Mouse (Mus musculus) testis, postnatal 10 days (tissue): ENCODE data around the gene Nfu1.
"Not testable (repeated sequence)": the region's sequence is repeated elsewhere in the genome, so short reads cannot be mapped to it uniquely, and the experiment has no call there.

Experiments
- DNase-seq: peaks from one replicate; pipeline ENCODE4 v3.0.0; 2021; ENCODE audit warnings: low spot score

Gene Nfu1

GRCm38 (mm10) chr6:87026980-87027379 lies 17.9 kb downstream of the Nfu1 start:
- DNase-seq, result no peak

- no peak for DNase-seq
Measured at GRCm38 (mm10) chr6:87028881-87029280, 19.8 kb downstream of the Nfu1 start.

GRCm38 (mm10) chr6:87031310-87031709 lies 22.3 kb downstream of the Nfu1 start:
- DNase-seq, result not testable (repeated sequence)

DNA sequence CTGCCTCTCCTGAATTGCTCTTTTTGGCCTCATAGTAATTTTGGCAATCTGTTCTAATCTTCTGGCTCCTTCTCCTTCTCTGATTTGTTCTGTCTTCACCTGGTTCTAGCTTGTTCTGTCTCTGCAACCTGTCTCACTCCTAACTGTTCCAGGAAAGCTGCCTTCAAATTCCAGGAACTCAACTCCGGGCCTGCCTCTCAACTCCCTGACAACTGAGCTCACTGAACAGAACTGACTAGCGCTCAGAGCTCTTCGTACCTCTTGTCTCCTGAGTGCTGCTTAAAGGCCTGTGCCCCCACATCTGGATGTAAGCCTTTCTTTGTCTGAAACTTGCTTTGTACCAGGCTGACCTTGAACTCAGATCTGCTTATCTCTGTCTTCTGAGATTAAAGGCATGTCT lies 23.4 kb downstream of the Nfu1 start:
- no peak for DNase-seq

- DNase-seq, result no peak
Measured at GRCm38 (mm10) chr6:87034395-87034794, 25.4 kb downstream of the Nfu1 start.

GRCm38 (mm10) chr6:87037826-87038620 lies 29.0 kb downstream of the Nfu1 start:
- DNase-seq, result no peak

DNA sequence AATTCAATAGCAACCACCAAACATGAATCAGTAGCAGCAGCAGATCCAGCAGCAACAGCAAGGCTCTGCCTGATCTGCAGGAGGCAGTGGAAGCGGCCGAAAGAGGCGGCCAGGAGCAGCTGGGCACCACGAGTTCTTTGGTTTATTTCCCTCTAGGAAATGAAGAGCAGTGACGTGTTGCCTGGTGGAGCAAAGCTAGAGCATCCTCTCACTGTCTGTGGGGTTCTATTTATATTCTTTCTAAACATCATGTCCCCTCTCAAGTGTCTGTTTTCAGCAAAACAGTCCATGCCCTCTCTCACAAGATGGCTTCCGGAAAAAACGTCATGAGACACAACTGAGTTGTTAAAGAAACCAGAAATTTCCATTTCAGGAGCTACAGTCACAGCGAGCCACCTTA lies 30.1 kb downstream of the Nfu1 start:
- DNase-seq, result no peak

DNA sequence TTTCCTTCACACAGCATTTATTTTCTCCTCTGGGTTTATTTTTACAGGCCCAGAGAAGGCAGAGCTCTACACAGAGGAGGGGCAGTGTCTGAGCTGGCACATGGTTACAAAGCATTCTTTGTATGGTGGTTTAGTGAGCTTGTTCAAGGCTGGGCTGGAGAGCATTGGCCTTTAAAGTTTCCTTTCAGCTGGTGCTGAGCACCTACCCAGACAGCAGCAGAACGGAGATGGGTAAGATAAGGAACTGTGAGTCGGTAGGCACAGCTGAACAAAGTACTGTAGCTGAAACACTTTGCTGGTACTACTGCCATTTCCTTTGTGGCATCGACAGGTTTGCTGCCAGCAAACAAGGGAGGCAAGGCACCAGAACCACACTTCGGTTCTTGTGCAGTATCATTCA lies 31.9 kb downstream of the Nfu1 start:
- no peak for DNase-seq

- no peak for DNase-seq
Measured at GRCm38 (mm10) chr6:87041431-87041830, 32.4 kb downstream of the Nfu1 start.

- no peak for DNase-seq
Measured at GRCm38 (mm10) chr6:87042004-87042336, 32.9 kb downstream of the Nfu1 start.

- peak; percentile 98 for DNase-seq
Measured at GRCm38 (mm10) chr6:87042337-87043130, 33.5 kb downstream of the Nfu1 start, which contains the start of gene Gfpt1. Gfpt1 (plus strand) TSS chr6:87042846.

DNA sequence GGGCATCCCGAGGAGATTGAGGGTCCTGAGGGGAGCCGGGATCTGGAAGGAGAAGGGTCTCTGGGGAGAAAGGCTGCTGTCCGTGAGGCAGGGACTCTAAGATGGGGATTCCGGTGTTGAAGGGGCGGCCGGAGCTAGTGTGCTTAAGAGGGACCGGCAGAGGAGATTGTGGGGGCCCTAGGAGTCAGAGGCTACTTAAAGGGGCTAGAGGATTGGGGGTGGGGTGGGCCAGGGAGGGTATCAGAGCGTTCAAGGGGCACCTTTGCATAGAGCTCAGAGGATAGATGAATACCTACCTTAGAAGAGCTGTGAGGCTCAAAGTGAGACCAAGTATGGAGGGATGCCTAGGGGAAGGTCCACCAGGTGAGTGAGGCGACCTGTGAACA lies 34.1 kb downstream of the Nfu1 start:
- no peak for DNase-seq

DNA sequence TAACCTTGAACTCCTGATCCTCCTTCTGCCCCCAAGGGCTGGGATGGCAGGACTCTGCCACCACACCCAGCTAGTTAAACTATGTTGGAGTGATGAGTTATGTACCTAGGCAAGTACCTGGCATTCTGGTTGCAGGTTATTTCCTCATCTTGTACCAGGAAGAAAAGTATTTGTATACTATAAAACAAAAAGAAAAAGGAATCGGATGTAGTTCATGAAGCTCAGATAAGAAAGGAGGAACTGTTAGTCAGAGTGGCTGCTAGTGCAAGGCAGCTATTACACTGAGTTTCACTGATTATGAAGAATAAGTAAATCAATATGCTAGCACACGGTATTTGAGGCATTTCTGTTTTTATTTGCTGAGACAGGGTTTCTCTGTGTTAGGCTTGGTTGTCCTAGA lies 35.9 kb downstream of the Nfu1 start:
- no peak for DNase-seq

DNA sequence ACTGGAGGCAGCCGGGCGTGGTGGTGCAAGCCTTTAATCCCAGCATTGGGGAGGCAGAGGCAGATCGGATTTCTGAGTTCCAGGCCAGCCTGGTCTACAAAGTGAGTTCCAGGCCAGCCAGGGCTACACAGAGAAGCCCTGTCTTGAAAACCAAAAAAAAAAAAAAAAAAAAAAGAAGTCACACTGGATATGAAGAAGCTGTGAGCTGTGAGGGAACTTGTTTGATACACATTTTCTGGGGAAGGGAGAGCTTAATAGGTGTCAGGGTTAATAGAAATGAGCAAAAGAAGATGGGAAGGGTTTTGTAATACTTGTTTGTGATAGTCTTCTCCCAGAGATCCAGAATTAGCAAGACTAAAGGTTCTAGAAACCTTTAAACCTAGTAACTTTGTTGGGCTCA lies 36.5 kb downstream of the Nfu1 start:
- no peak for DNase-seq

GRCm38 (mm10) chr6:87048712-87049111 lies 39.7 kb downstream of the Nfu1 start:
- DNase-seq, result not testable (repeated sequence)

- DNase-seq, result no peak
Measured at GRCm38 (mm10) chr6:87051886-87052425, 42.9 kb downstream of the Nfu1 start.

DNA sequence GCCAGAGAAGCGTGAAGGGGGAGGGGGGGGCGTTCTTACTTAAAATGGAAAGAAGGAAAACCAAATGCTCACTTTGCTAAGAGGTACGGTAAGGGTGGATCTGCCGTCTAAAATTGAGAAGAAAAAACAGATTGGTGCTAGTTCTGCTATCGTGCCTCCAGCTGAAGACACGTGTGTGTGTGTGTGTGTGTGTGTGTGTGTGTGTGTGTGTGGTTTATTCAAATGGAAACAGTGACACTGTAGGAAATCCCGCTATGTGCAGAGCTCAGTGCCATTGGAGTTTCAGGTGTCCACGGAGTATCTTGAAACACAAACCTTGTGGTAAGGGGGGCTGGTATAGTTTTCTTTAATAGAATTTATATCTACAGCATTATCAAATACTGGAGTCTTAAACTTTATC lies 45.2 kb downstream of the Nfu1 start:
- no peak for DNase-seq

DNA sequence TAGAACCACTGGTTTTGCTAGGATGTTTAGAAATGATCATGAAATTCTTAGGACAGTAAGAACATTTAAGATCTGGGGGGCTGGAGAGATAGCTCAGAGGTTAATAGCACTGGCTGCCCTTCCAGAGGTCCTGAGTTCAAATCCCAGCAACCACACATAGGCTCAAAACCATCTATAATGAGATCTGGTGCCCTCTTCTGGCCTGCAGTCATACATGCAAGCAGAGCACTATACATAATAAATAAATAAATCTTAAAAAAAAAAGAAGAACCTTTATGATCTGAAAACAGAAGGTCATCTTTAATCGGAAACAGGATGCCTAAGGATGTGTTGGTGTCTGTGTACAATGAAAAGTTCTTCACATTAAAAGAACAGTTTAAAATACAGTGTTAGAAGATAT lies 50.7 kb downstream of the Nfu1 start:
- no peak for DNase-seq

- DNase-seq, result no peak
Measured at GRCm38 (mm10) chr6:87063586-87063985, 54.5 kb downstream of the Nfu1 start.

DNA sequence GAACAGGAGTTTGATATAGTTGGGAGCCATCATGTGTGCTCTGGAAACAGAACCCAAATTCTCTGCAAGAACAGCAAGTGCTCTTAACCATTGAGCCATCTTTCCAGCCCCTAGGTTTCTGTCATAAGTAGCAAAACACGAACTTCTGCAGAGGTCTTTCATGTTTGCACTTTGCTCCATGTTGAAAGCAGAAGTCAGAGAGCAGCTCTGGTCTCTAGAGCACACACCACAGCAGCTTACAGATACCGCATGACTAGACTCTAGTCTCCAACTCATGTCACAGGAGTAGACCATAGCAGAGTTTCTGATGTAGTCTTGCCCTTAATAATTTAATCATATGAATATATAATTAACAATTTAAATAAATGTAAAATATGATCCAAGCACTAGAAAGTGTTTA lies 59.2 kb downstream of the Nfu1 start:
- DNase-seq, result no peak

- DNase-seq, result no peak
Measured at GRCm38 (mm10) chr6:87069195-87069900, 60.3 kb downstream of the Nfu1 start.

DNA sequence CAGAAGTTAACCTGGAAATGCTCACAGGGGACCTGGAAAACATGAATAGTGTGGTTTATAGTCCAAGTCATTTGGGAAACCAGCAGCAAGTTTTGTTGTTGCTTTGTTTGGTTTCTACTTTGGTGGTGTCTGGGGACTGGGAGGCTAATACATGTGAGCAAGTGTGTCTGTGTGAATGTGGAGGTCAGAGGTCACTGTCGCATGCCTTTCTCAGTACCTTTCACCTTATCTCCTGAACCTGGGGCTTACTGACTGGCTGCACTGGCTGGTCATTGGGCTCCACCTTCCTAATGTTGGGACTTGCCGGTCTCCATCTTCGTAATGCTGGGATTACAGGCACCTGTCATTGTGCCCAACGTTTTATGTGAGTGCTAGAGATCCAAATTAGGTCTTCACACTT lies 61.6 kb downstream of the Nfu1 start:
- DNase-seq, result no peak

DNA sequence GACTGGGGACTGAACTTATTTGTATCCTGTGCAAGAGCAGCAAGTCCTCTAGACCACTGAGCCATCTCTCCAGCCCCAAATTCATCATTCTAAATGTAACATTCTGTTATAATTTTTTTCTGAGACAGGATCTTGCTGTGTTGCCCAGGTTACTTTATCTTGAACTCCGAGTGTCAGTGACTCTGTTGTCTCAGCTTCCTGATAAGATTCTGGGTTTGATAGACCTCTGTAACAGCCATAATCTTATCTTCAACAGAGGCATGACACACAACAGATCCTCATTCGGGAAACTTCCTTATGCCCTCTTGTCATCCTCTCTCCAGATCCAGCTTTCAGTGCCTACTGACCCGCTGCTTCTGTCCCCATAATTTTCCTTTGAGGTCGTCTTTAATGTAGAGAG lies 63.7 kb downstream of the Nfu1 start:
- DNase-seq, result no peak
